Mouse (Mus musculus): Measurements from ENCODE around the gene Akap2. TPM values are rescaled to one million over a fixed set of nuclear protein-coding genes. Genes with fewer than 3 reads are reported as not detected.

Akap2 gene
- polyA plus RNA-seq, 1 experiment from 2014 or later: 17.7 TPM

GRCm38 (mm10) chr4:57738856-57739552 is 21.5 kb downstream of the Akap2 start:
- no peak for ATAC-seq (ENCODE audit: low FRiP score)
- Histone ChIP-seq H3K36me3 (no peaks in the 10 kb centered on the region), H3K4me2 (no peak overlapping the region), H3K27ac (no peak overlapping the region), H3K4me3 (no peak overlapping the region), H3K9me3 (no peaks in the 10 kb centered on the region), H3K4me1 (replicated peaks) (peaks cover 5% of the 10 kb centered on the region; the same call in 1 of the 2 replicates), H3K9ac (no peak overlapping the region), H3K27me3 (no peaks in the 10 kb centered on the region)
- 41% methylated on average over 8 of the region's 8 CpGs for WGBS

- Histone ChIP-seq H3K4me2 (no peak overlapping the region), H3K27ac (no peak overlapping the region), H3K4me3 (no peak overlapping the region), H3K27me3 (no peaks in the 10 kb centered on the region), H3K9me3 (no peaks in the 10 kb centered on the region), H3K4me1 (replicated peaks) (peaks cover 5% of the 10 kb centered on the region; the same call in 1 of the 2 replicates), H3K36me3 (no peaks in the 10 kb centered on the region), H3K9ac (no peak overlapping the region)
- no peak for ATAC-seq (ENCODE audit: low FRiP score)
- 86% methylated on average over 11 of the region's 11 CpGs for WGBS
These were observed 26.0 kb downstream of the Akap2 start for GRCm38 (mm10) chr4:57743325-57743929.

GRCm38 (mm10) chr4:57750651-57751050 is 33.2 kb downstream of the Akap2 start:
- Histone ChIP-seq H3K27me3 (no peaks in the 10 kb centered on the region), H3K4me2 (no peak overlapping the region), H3K27ac (no peak overlapping the region), H3K9me3 (no peaks in the 10 kb centered on the region), H3K36me3 (no peaks in the 10 kb centered on the region), H3K4me3 (no peak overlapping the region), H3K4me1 (replicated peaks) (no peaks in the 10 kb centered on the region), H3K9ac (no peak overlapping the region)
- WGBS: 78% methylated on average over 4 of the region's 4 CpGs
- no peak for ATAC-seq (ENCODE audit: low FRiP score)

DNA sequence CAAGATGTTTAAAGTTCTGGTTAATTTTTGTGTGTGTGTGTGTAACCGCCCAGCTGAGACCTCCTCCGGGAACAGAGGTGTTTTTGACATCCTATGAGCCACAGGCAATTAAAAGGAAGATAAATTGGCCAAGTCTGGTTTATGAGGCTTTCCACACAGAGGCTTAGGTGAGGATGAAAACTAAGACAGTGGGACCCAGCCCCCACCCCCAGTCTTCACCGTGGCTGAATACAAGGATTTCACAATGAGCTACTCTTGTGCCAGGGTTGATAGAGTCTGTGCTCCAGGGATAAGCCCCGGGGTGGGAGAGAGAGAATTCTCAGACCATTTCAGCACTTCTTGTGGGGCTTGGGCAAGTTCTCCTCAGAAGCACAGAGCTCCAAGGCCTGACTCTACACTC is 33.6 kb downstream of the Akap2 start:
- no peak for ATAC-seq (ENCODE audit: low FRiP score)
- H3K9ac ChIP-seq: no peak overlapping the region
- no peak overlapping the region for H3K4me3 ChIP-seq
- no peaks in the 10 kb centered on the region for H3K9me3 ChIP-seq
- WGBS: 63% methylated on average over 4 of the region's 4 CpGs
- no peaks in the 10 kb centered on the region for H3K36me3 ChIP-seq
- H3K4me2 ChIP-seq: no peak overlapping the region
- no peaks in the 10 kb centered on the region for H3K27me3 ChIP-seq
- H3K27ac ChIP-seq: no peak overlapping the region
- no peaks in the 10 kb centered on the region for H3K4me1 ChIP-seq (replicated peaks)

DNA sequence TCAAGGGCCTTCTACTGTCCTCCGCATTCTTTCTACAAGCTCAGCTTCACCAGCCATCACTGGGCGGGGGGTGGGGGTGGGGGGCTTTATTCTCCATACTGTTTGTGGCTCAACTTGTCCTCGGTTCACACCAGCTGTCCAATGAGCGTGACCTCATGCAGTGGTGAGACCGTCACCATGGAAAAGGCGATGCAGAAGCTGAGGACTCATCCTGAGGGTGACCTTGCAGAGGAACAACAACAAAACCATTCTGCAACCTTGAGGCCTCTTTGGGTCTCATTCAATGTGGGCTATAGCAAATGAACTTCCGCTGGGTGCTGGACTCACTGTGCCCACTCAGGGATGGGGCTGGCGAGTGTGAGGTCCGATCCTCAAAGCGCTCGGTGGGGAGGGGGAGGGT is 34.1 kb downstream of the Akap2 start:
- H3K27ac ChIP-seq: no peak overlapping the region
- ATAC-seq (ENCODE audit: low FRiP score): no peak
- H3K27me3 ChIP-seq: no peaks in the 10 kb centered on the region
- H3K9ac ChIP-seq: no peak overlapping the region
- H3K36me3 ChIP-seq: no peaks in the 10 kb centered on the region
- no peak overlapping the region for H3K4me3 ChIP-seq
- H3K4me1 ChIP-seq (replicated peaks): no peaks in the 10 kb centered on the region
- no peaks in the 10 kb centered on the region for H3K9me3 ChIP-seq
- 91% methylated on average over 11 of the region's 11 CpGs for WGBS
- H3K4me2 ChIP-seq: no peak overlapping the region

DNA sequence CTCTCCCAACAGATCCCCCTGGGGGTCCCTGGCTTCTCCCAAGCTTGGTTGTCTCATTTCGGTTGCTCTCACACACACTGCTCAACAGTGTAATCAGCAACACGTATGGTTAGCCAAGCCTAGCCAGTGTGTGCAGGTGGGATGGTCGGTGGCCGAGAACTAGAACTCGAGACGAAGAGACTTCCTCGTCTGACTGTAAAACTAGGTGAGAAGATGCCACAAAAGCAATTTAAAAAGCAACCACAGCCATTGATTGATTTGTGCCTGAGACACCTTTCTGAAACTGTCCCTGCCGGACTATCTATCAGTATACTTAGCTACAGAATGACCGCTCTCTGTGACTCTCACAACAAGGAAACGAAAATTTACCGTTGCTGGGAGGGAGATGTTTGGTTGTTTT is 37.6 kb downstream of the Akap2 start:
- no peaks in the 10 kb centered on the region for H3K27me3 ChIP-seq
- no peaks in the 10 kb centered on the region for H3K36me3 ChIP-seq
- no peak overlapping the region for H3K27ac ChIP-seq
- no peak for ATAC-seq (ENCODE audit: low FRiP score)
- no peak overlapping the region for H3K9ac ChIP-seq
- 90% methylated on average over 11 of the region's 11 CpGs for WGBS
- no peak overlapping the region for H3K4me3 ChIP-seq
- no peak overlapping the region for H3K4me2 ChIP-seq
- H3K9me3 ChIP-seq: no peaks in the 10 kb centered on the region
- H3K4me1 ChIP-seq (replicated peaks): peaks cover 5% of the 10 kb centered on the region; the same call in 1 of the 2 replicates

- Histone ChIP-seq H3K27ac (no peak overlapping the region), H3K4me1 (replicated peaks) (peaks cover 5% of the 10 kb centered on the region; the same call in 1 of the 2 replicates), H3K4me2 (no peak overlapping the region), H3K4me3 (no peak overlapping the region), H3K36me3 (no peaks in the 10 kb centered on the region), H3K27me3 (no peaks in the 10 kb centered on the region), H3K9me3 (no peaks in the 10 kb centered on the region), H3K9ac (no peak overlapping the region)
- WGBS: 39% methylated on average over 11 of the region's 11 CpGs
- no peak for ATAC-seq (ENCODE audit: low FRiP score)
These were observed 40.5 kb downstream of the Akap2 start for GRCm38 (mm10) chr4:57757997-57758396.

DNA sequence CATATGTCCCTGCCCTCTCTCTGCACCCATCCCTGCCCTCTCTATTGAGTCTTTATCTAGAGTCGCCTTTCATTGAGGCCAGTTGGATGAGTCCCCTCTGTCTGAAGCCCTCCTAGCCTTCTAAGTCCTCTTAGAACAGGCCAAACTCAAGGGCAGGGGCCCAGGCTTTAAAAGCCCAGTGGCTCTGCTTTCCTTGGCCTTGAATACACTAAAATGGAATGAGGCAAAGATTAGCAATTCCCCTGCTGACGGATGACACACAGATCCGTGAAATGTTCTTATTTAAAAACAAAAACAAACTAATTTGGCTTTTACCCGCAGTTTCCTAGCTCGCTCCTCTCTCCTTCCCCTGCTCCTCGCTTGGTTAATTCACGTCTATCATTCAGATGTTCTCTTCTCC is 45.0 kb downstream of the Akap2 start:
- Histone ChIP-seq H3K27me3 (no peaks in the 10 kb centered on the region), H3K9ac (no peak overlapping the region), H3K36me3 (no peaks in the 10 kb centered on the region), H3K4me2 (no peak overlapping the region), H3K4me3 (no peak overlapping the region), H3K27ac (no peak overlapping the region), H3K4me1 (replicated peaks) (peaks cover 11% of the 10 kb centered on the region), H3K9me3 (no peaks in the 10 kb centered on the region)
- ATAC-seq (ENCODE audit: low FRiP score): no peak
- WGBS: 51% methylated on average over 7 of the region's 7 CpGs

DNA sequence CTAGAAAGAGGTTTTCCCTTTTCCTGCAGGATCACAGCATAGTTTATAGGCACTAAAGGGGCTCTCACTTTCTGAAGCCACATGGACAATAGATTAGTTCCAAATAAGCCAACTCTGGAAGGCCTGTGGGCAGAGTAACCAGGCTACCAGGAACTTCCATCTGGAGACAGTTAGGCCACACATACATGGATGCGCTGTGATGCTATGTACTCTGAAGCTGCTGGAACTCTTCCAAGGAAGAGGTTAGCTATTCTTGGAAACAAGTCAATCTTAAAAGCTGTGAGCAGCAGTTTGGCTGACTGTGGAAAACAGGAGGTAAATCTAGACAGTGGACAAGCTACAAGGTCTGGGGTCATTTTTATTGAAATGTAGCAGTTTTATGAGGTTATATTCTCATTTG is 46.9 kb downstream of the Akap2 start:
- H3K9ac ChIP-seq: no peak overlapping the region
- H3K4me1 ChIP-seq (replicated peaks): peaks cover 6% of the 10 kb centered on the region; the same call in 1 of the 2 replicates
- ATAC-seq (ENCODE audit: low FRiP score): no peak
- H3K36me3 ChIP-seq: no peaks in the 10 kb centered on the region
- no peak overlapping the region for H3K27ac ChIP-seq
- no peak overlapping the region for H3K4me2 ChIP-seq
- H3K27me3 ChIP-seq: no peaks in the 10 kb centered on the region
- 58% methylated on average over 1 of the region's 1 CpGs for WGBS
- H3K9me3 ChIP-seq: no peaks in the 10 kb centered on the region
- H3K4me3 ChIP-seq: no peak overlapping the region

DNA sequence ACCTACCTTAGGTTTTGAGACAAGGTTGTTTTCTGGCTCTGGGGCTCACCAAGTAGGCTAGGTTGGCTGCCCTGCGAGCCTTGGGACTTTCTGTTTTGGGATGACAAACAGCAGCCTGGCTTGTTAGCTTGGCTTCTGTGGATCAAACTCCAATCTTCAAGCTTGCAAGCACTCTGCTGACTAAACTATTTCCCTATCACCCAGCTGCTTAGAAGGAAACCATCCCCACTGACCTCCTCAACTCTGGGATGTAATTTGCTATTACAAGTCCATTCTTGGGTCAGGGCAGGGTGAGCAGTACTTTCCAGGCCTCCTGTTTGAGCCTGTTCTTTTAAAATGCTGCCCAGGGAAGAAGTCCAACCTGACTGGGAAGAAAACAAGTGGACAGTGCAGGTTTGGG is 47.5 kb downstream of the Akap2 start:
- Histone ChIP-seq H3K4me2 (no peak overlapping the region), H3K4me1 (replicated peaks) (peaks cover 6% of the 10 kb centered on the region; the same call in 1 of the 2 replicates), H3K4me3 (no peak overlapping the region), H3K9ac (no peak overlapping the region), H3K27me3 (no peaks in the 10 kb centered on the region), H3K9me3 (no peaks in the 10 kb centered on the region), H3K27ac (no peak overlapping the region), H3K36me3 (no peaks in the 10 kb centered on the region)
- WGBS: 89% methylated on average over 1 of the region's 1 CpGs
- ATAC-seq (ENCODE audit: low FRiP score): no peak

DNA sequence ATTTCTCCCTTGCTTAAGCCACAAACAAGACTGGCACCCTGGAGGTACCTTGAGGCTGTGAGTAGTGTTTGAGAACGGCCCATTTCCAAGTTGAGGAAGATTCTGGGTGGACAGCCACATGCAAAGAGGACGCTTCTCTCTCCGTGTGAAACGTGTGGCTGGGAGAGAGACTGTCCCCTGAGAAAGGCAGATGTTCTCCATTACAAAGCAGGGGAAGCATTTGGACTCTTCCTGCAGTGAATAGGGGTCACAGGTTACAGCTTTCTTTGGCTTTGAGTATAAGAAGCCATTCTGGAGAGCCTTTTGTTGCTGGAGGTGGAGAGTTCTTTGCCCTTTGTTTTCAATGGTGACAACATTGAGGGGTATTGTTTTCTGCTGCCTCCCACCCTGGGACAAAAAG is 48.3 kb downstream of the Akap2 start:
- Histone ChIP-seq H3K4me1 (replicated peaks) (peaks cover 6% of the 10 kb centered on the region; the same call in 1 of the 2 replicates), H3K4me2 (no peak overlapping the region), H3K27ac (no peak overlapping the region), H3K27me3 (no peaks in the 10 kb centered on the region), H3K9me3 (no peaks in the 10 kb centered on the region), H3K9ac (no peak overlapping the region), H3K36me3 (no peaks in the 10 kb centered on the region), H3K4me3 (no peak overlapping the region)
- ATAC-seq (ENCODE audit: low FRiP score): no peak
- WGBS: 1% methylated on average over 4 of the region's 4 CpGs

- Histone ChIP-seq H3K9ac (no peak overlapping the region), H3K9me3 (no peaks in the 10 kb centered on the region), H3K4me2 (no peak overlapping the region), H3K27ac (no peak overlapping the region), H3K27me3 (no peaks in the 10 kb centered on the region), H3K36me3 (no peaks in the 10 kb centered on the region), H3K4me1 (replicated peaks) (peaks cover 6% of the 10 kb centered on the region; the same call in 1 of the 2 replicates), H3K4me3 (no peak overlapping the region)
- ATAC-seq (ENCODE audit: low FRiP score): no peak
- 80% methylated on average over 3 of the region's 3 CpGs for WGBS
These were observed 51.5 kb downstream of the Akap2 start for GRCm38 (mm10) chr4:57769007-57769406.

Measured in hindbrain, embryonic 13.5 days (tissue).